Mouse (Mus musculus): ENCODE data around the gene Crp.

DNA sequence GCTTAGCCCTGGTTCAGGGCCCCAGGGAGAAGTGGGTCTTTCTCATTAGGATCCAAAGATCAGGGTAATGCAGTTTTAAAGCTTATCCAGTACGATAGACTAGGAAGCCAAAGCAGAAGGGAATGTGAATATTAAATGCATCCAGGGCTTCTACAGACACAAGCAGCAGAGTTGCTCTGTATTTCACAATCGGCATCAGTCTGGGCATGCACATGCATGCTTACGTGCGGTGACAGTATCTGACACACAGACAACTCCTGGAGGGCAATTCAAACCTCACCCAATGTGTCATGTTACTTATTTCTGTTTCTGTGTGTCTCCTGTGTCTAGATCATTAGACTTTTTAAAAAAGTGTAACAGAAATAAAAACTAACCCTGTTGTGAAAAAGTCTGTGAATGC is 17.1 kb upstream of the Crp start:
- TF ChIP-seq POLR2A (IDR thresholded peaks at IDR 0.05; ENCODE audit: extremely low read depth, insufficient read depth, low read length) (no peak), CTCF (IDR thresholded peaks at IDR 0.05; ENCODE audit: extremely low read depth, insufficient read depth, low read length) (no peak)

Data from cortical plate, adult 2 months (tissue).